Mouse (Mus musculus) heart, adult 2 months (tissue): ENCODE measurements around the gene Svop. TPM values are rescaled to one million over a fixed set of nuclear protein-coding genes. Genes with fewer than 3 reads are reported as not detected.

Source experiments
- DNase-seq, 2 experiments: peaks; one replicate each; pipeline ENCODE4 v3.0.0; 2021
- H3K27ac ChIP-seq: fragments of 200-600 bp; 2 replicates; pipeline ENCODE4 v1.8.1; 2022
- H3K27me3 ChIP-seq: fragments of 200-500 bp; 2 replicates; pipeline ENCODE4 v1.6.1; 2012; ENCODE audit warnings: mild to moderate bottlenecking, low read length, inconsistent platforms, mixed read lengths; ENCODE audit not compliant: control insufficient read depth, insufficient read depth
- H3K36me3 ChIP-seq: fragments of 200-500 bp; 2 replicates; pipeline ENCODE4 v1.6.1; 2012; ENCODE audit warnings: low read length, inconsistent platforms; ENCODE audit not compliant: control insufficient read depth, insufficient read depth
- H3K4me1 ChIP-seq: fragments of 200-500 bp; 2 replicates; pipeline ENCODE4 v1.6.1; 2011; ENCODE audit warnings: low read length; ENCODE audit not compliant: control insufficient read depth, insufficient read depth
- H3K4me3 ChIP-seq: fragments of 200-600 bp; 2 replicates; pipeline ENCODE4 v1.8.1; 2022
- H3K79me2 ChIP-seq: fragments of 200-500 bp; replicated peaks from 2 replicates; pipeline ENCODE4 v1.6.1; 2012; ENCODE audit warnings: mild to moderate bottlenecking, inconsistent platforms, low read length, moderate library complexity, mixed read lengths; ENCODE audit not compliant: control insufficient read depth, insufficient read depth
- H3K9ac ChIP-seq: fragments of 200-500 bp; 2 replicates; pipeline ENCODE4 v1.6.1; 2012; ENCODE audit warnings: low read depth, mild to moderate bottlenecking, control low read depth, inconsistent platforms, low read length, mixed read lengths
- CTCF ChIP-seq: fragments of 200-600 bp; IDR thresholded peaks from 2 replicates; pipeline ENCODE4 v1.8.1; 2022; ENCODE audit warnings: antibody characterized with exemption, mild to moderate bottlenecking, moderate library complexity
- EP300 ChIP-seq: fragments of 200-500 bp; IDR thresholded peaks from 2 replicates; pipeline ENCODE4 v1.6.1; 2011; ENCODE audit warnings: low read depth, low read length, control low read depth; ENCODE audit not compliant: insufficient read depth
- POLR2A ChIP-seq: fragments of 200-500 bp; IDR thresholded peaks from 2 replicates; pipeline ENCODE4 v1.6.1; 2011; ENCODE audit warnings: mild to moderate bottlenecking, low read depth, low read length, control low read depth; ENCODE audit not compliant: insufficient read depth
- WGBS: fragments of 180-500 bp; shearing (Covaris S2); methylation state at CpG from one replicate; pipeline ENCODE4 v1.1.7; 2018; 5-methylcytosine and 5-hydroxymethylcytosine counted together
- intact Hi-C: fragments of 180-260 bp; cut with DNase I; formaldehyde crosslinking; loops from one replicate; pipeline ENCODE4 v1.15.1; 2025
- polyA plus RNA-seq: library from polyadenylated mRNA; depleted of rRNA; stranded (reverse); fragments of >200 nt; gene quantifications from 2 replicates; pipeline ENCODE4 v1.2.3, GENCODE M21; 2012
- total RNA-seq, 2 experiments: library from RNA; stranded (reverse); gene quantifications; 2 replicates each; pipeline ENCODE4 v1.2.3; 2021

Gene Svop
- total and polyA plus RNA-seq, 3 experiments, result 0.08 TPM; not detected in 2

- H3K4me1 ChIP-seq, result no peaks in the 10 kb centered on the region
- H3K27me3 ChIP-seq, result no peaks in the 10 kb centered on the region; the same call in 1 of the 2 replicates
- no peak overlapping the region for H3K4me3 ChIP-seq
- H3K27ac ChIP-seq, result no peak overlapping the region
- 49% methylated on average over 6 of the region's 6 CpGs for whole genome bisulfite sequencing
- no peaks in the 10 kb centered on the region for H3K36me3 ChIP-seq
- DNase-seq, result no peak
- H3K9ac ChIP-seq, result no peak overlapping the region
- TF ChIP-seq EP300 (no peak), CTCF (no peak)
- no peaks in the 10 kb centered on the region for H3K79me2 ChIP-seq
- intact Hi-C loops, result no loop called here
Observed at GRCm38 (mm10) chr5:114024390-114024789, 67.0 kb downstream of the Svop start.

- no peaks in the 10 kb centered on the region for H3K36me3 ChIP-seq
- no peaks in the 10 kb centered on the region for H3K79me2 ChIP-seq
- H3K4me1 ChIP-seq, result no peaks in the 10 kb centered on the region
- no peak for DNase-seq
- no peak overlapping the region for H3K27ac ChIP-seq
- no peak overlapping the region for H3K9ac ChIP-seq
- 60% methylated on average over 7 of the region's 7 CpGs for WGBS
- no peak overlapping the region for H3K4me3 ChIP-seq
- no peaks in the 10 kb centered on the region for H3K27me3 ChIP-seq
- intact Hi-C loops, result no loop called here
- TF ChIP-seq CTCF, result no peak
- no peak for TF ChIP-seq POLR2A
- TF ChIP-seq EP300, result no peak
Observed at GRCm38 (mm10) chr5:114015121-114015520, 76.2 kb downstream of the Svop start.

GRCm38 (mm10) chr5:114009049-114009448, 82.3 kb downstream of the Svop start:
- WGBS, result 57% methylated on average over 4 of the region's 4 CpGs
- Histone ChIP-seq H3K4me1 (no peaks in the 10 kb centered on the region), H3K36me3 (no peaks in the 10 kb centered on the region), H3K27ac (no peak overlapping the region), H3K4me3 (no peak overlapping the region), H3K27me3 (no peaks in the 10 kb centered on the region), H3K9ac (no peak overlapping the region), H3K79me2 (no peaks in the 10 kb centered on the region)
- no peak for TF ChIP-seq EP300
- TF ChIP-seq CTCF, result no peak
- no peak for TF ChIP-seq POLR2A
- intact Hi-C loops, result no loop called here
- DNase-seq, result no peak

- DNase-seq, result no peak
- Histone ChIP-seq H3K4me3 (no peak overlapping the region), H3K4me1 (no peaks in the 10 kb centered on the region), H3K36me3 (no peaks in the 10 kb centered on the region), H3K27me3 (no peaks in the 10 kb centered on the region), H3K9ac (no peak overlapping the region), H3K79me2 (no peaks in the 10 kb centered on the region), H3K27ac (no peak overlapping the region)
- intact Hi-C loops, result no loop called here
- 90% methylated on average over 12 of the region's 12 CpGs for WGBS
- TF ChIP-seq CTCF, result no peak
- no peak for TF ChIP-seq EP300
- TF ChIP-seq POLR2A, result no peak
Observed at GRCm38 (mm10) chr5:114007753-114008453, 83.5 kb downstream of the Svop start.

- 82% methylated on average over 4 of the region's 4 CpGs for WGBS
- DNase-seq, result no peak
Observed at GRCm38 (mm10) chr5:114006974-114007373, 84.4 kb downstream of the Svop start.

GRCm38 (mm10) chr5:114005100-114005499, 86.3 kb downstream of the Svop start:
- Histone ChIP-seq H3K36me3 (no peaks in the 10 kb centered on the region), H3K4me3 (no peak overlapping the region), H3K27me3 (no peaks in the 10 kb centered on the region), H3K9ac (no peak overlapping the region), H3K27ac (no peak overlapping the region), H3K79me2 (no peaks in the 10 kb centered on the region), H3K4me1 (no peaks in the 10 kb centered on the region)
- DNase-seq, result no peak
- intact Hi-C loops, result no loop called here
- TF ChIP-seq EP300, result no peak
- no peak for TF ChIP-seq POLR2A
- TF ChIP-seq CTCF, result no peak
- WGBS, result 86% methylated on average over 5 of the region's 5 CpGs

More at GRCm38 (mm10) chr5:114006974-114007373, 84.4 kb downstream of the Svop start:
- Histone ChIP-seq H3K79me2 (no peaks in the 10 kb centered on the region), H3K36me3 (no peaks in the 10 kb centered on the region), H3K4me3 (no peak overlapping the region), H3K9ac (no peak overlapping the region), H3K27ac (no peak overlapping the region), H3K27me3 (no peaks in the 10 kb centered on the region), H3K4me1 (no peaks in the 10 kb centered on the region)
- no peak for TF ChIP-seq POLR2A
- TF ChIP-seq EP300, result no peak
- TF ChIP-seq CTCF, result no peak
- intact Hi-C loops, result no loop called here
